Mouse (Mus musculus) small intestine, adult 2 months (tissue): ENCODE measurements at regions not wholly inside any gene's neighbourhood (a gene's known extent, or its start where the extent isn't known, plus 50 kb on each side); places are given as distances from the start of the nearest gene placed in this dataset.

ENCODE experiments used
- H3K27ac ChIP-seq: fragments of 200-500 bp; 2 replicates; pipeline ENCODE4 v1.5.1; 2012; ENCODE audit warnings: low read depth, low read length, control low read depth, inconsistent platforms; ENCODE audit not compliant: insufficient read depth
- H3K27me3 ChIP-seq: fragments of 200-500 bp; 2 replicates; pipeline ENCODE4 v1.6.1; 2012; ENCODE audit warnings: mild to moderate bottlenecking, moderate library complexity, low read length, inconsistent platforms; ENCODE audit not compliant: control insufficient read depth, insufficient read depth
- H3K36me3 ChIP-seq: fragments of 200-500 bp; 2 replicates; pipeline ENCODE4 v1.6.1; 2012; ENCODE audit warnings: mild to moderate bottlenecking, low read length, control low read depth, inconsistent platforms; ENCODE audit not compliant: control insufficient read depth, insufficient read depth
- H3K4me1 ChIP-seq: fragments of 200-500 bp; 2 replicates; pipeline ENCODE4 v1.6.1; 2012; ENCODE audit warnings: low read length, inconsistent platforms, mixed read lengths; ENCODE audit not compliant: control insufficient read depth, insufficient read depth, insufficient read length
- H3K4me3 ChIP-seq: fragments of 200-500 bp; 2 replicates; pipeline ENCODE4 v1.5.1; 2012; ENCODE audit warnings: low read depth, mild to moderate bottlenecking, control low read depth, inconsistent platforms, low read length, moderate library complexity
- CTCF ChIP-seq: fragments of 200-500 bp; IDR thresholded peaks from 2 replicates; pipeline ENCODE4 v1.5.1; 2012; ENCODE audit warnings: low read depth, mild to moderate bottlenecking, control low read depth, inconsistent platforms, low read length, moderate library complexity, mixed read lengths; ENCODE audit not compliant: insufficient replicate concordance, insufficient read length; ENCODE audit errors: extremely low read depth
- POLR2A ChIP-seq: fragments of 200-500 bp; IDR thresholded peaks from 2 replicates; pipeline ENCODE4 v1.6.1; 2012; ENCODE audit warnings: low read depth, mild to moderate bottlenecking, control low read depth, inconsistent platforms, low read length, moderate library complexity
- WGBS: fragments of 180-500 bp; shearing (Covaris S2); methylation state at CpG from one replicate; pipeline ENCODE4 v1.1.7; 2018; 5-methylcytosine and 5-hydroxymethylcytosine counted together

DNA sequence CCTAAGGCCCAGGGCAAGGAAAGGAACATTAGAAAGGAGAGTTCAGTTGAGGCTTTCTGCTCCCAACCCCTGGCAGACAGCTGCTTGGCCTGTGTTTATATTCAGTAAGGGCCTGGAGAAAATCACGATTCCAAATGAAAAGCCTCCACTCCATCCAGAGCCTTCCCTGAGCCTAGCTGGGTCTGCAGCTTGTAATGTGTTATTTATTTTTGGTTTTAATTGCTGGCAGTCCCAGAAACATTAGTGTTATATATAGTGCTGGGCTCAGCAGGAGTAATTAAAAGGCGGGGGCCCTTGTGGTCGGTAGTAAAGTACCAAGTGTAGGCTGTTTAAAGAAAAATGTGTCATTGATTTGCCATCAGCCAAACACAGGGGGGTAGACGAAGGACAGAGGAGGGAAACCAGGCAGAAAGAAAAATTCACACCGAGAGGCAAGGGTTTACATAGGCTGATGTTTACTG, 623.9 kb upstream of the Auts2 start:
- TF ChIP-seq POLR2A: no peak
- no peak for TF ChIP-seq CTCF
- Histone ChIP-seq H3K27ac (no peak overlapping the region), H3K27me3 (no peaks in the 10 kb centered on the region), H3K4me1 (no peaks in the 10 kb centered on the region), H3K36me3 (no peaks in the 10 kb centered on the region), H3K4me3 (no peak overlapping the region)
- 51% methylated on average over 5 of the region's 5 CpGs for WGBS

DNA sequence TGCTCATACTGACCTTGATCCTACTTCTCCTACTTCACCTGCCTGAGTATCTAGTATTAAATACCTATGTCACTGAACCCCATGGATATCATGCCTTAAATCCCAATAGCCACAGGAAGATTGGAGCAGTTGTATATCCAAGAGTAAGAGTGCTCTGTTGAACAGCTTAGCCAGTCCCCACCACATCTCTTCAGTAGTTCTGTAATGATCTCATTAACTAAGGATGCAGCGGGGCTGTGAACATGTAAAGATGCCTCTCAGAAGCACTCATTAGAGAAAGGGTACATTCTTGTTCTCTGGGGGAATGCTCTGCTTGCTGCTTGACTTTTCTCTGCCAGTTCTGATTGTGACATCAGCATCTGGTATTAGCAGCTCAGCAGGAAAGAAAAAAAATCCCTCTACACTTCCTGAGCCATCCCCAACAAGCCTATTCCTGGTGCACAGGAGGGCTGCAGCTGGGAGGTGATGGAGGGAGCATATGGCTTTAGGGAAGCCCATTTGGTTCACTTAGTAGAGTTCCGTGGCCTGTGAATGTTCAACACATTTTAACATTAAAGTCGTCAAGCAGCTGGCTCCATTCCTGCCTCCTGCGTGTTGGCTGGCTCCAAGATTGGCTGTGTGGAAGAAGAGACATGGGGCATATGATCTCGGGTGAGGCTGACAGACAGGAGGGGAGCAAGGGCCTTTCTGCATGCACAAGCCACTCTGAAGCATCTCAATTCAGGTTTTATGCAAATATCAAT, 613.1 kb upstream of the Auts2 start:
- H3K36me3 ChIP-seq: no peaks in the 10 kb centered on the region
- H3K27me3 ChIP-seq: no peaks in the 10 kb centered on the region
- 79% methylated on average over 5 of the region's 5 CpGs for WGBS
- H3K27ac ChIP-seq: no peak overlapping the region
- no peak for TF ChIP-seq POLR2A
- H3K4me3 ChIP-seq: no peak overlapping the region
- no peaks in the 10 kb centered on the region for H3K4me1 ChIP-seq

GRCm38 (mm10) chr5:133145996-133146395, 602.9 kb upstream of the Auts2 start:
- TF ChIP-seq POLR2A (no peak), CTCF (no peak)
- no peak overlapping the region for H3K27ac ChIP-seq
- H3K36me3 ChIP-seq: no peaks in the 10 kb centered on the region
- H3K4me3 ChIP-seq: no peak overlapping the region
- no peaks in the 10 kb centered on the region for H3K4me1 ChIP-seq
- H3K27me3 ChIP-seq: no peaks in the 10 kb centered on the region

GRCm38 (mm10) chr5:133143679-133144078, 600.5 kb upstream of the Auts2 start:
- TF ChIP-seq POLR2A (no peak), CTCF (no peak)
- Histone ChIP-seq H3K36me3 (no peaks in the 10 kb centered on the region), H3K4me1 (no peaks in the 10 kb centered on the region), H3K27me3 (no peaks in the 10 kb centered on the region), H3K4me3 (no peak overlapping the region), H3K27ac (no peak overlapping the region)
- WGBS: 96% methylated on average over 1 of the region's 1 CpGs

GRCm38 (mm10) chr5:133142401-133143115, 599.4 kb upstream of the Auts2 start:
- H3K36me3 ChIP-seq: no peaks in the 10 kb centered on the region
- no peak overlapping the region for H3K4me3 ChIP-seq
- no peaks in the 10 kb centered on the region for H3K27me3 ChIP-seq
- 41% methylated on average over 11 of the region's 11 CpGs for WGBS
- H3K27ac ChIP-seq: no peak overlapping the region
- H3K4me1 ChIP-seq: no peaks in the 10 kb centered on the region
- TF ChIP-seq CTCF: no peak
- TF ChIP-seq POLR2A: no peak

- no peaks in the 10 kb centered on the region for H3K4me1 ChIP-seq
- H3K27me3 ChIP-seq: no peaks in the 10 kb centered on the region
- H3K36me3 ChIP-seq: no peaks in the 10 kb centered on the region
- no peak overlapping the region for H3K27ac ChIP-seq
- TF ChIP-seq CTCF (no peak), POLR2A (no peak)
- H3K4me3 ChIP-seq: no peak overlapping the region
- WGBS: 80% methylated on average over 2 of the region's 2 CpGs
Measured at GRCm38 (mm10) chr5:133131042-133131441, 587.9 kb upstream of the Auts2 start.

GRCm38 (mm10) chr5:133130316-133130715, 587.2 kb upstream of the Auts2 start:
- Histone ChIP-seq H3K4me1 (no peaks in the 10 kb centered on the region), H3K4me3 (no peak overlapping the region), H3K27me3 (no peaks in the 10 kb centered on the region), H3K27ac (no peak overlapping the region), H3K36me3 (no peaks in the 10 kb centered on the region)
- TF ChIP-seq CTCF (no peak), POLR2A (no peak)
- WGBS: 79% methylated on average over 6 of the region's 6 CpGs
